8 mouse cellular contexts compared by ENCODE assay signal in genomic region chr1:36558031-36558993, GRCm38 (mm10). TPM values are rescaled to one million over a fixed set of nuclear protein-coding genes. Genes with fewer than 3 reads are reported as not detected.
DNase-seq lines count a peak whose midpoint lies in the region; ATAC-seq lines count a peak whose summit lies in the region.

Gene Sema4c, minus strand, starts transcription at chr1:36558349.

- peak; percentile 50 for ATAC-seq in embryonic facial prominence, embryonic 12.5 days (ENCODE audit: insufficient number of reproducible peaks, insufficient read depth, low FRiP score, low TSS enrichment)
- peak; percentile 62 for ATAC-seq in heart, embryonic 12.5 days (ENCODE audit: insufficient number of reproducible peaks, low FRiP score)
- ATAC-seq in liver, embryonic 13.5 days (ENCODE audit: low read depth) = peak; percentile 6; the same call in 1 of the 2 replicates
- ATAC-seq in neural tube, embryonic 12.5 days (ENCODE audit: low FRiP score, low read depth) = peak; percentile 63

- peak within 1 kb of the TSS; percentile 95 for H3K9ac ChIP-seq in embryonic facial prominence, embryonic 12.5 days
- H3K9ac ChIP-seq in heart, embryonic 12.5 days = peak within 1 kb of the TSS; percentile 94
- peak within 1 kb of the TSS; percentile 69 for H3K9ac ChIP-seq in liver, embryonic 13.5 days
- peak within 1 kb of the TSS; percentile 98 for H3K9ac ChIP-seq in neural tube, embryonic 12.5 days

- peak within 1 kb of the TSS; percentile 81 for H3K4me2 ChIP-seq in embryonic facial prominence, embryonic 12.5 days (replicated peaks)
- peak within 1 kb of the TSS; percentile 93 for H3K4me2 ChIP-seq in heart, embryonic 12.5 days
- H3K4me2 ChIP-seq in liver, embryonic 13.5 days = peak within 1 kb of the TSS; percentile 67
- H3K4me2 ChIP-seq in neural tube, embryonic 12.5 days (replicated peaks) = peak within 1 kb of the TSS; percentile 95

- no peaks in the 10 kb centered on the region for H3K9me3 ChIP-seq in embryonic facial prominence, embryonic 12.5 days
- H3K9me3 ChIP-seq in heart, embryonic 12.5 days (replicated peaks) = no peaks in the 10 kb centered on the region
- no peaks in the 10 kb centered on the region for H3K9me3 ChIP-seq in liver, embryonic 13.5 days (replicated peaks)
- no peaks in the 10 kb centered on the region for H3K9me3 ChIP-seq in neural tube, embryonic 12.5 days

- no peaks in the 10 kb centered on the region for H3K27me3 ChIP-seq in embryonic facial prominence, embryonic 12.5 days
- H3K27me3 ChIP-seq in heart, embryonic 12.5 days (replicated peaks) = no peaks in the 10 kb centered on the region
- peaks cover 93% of the 10 kb centered on the region for H3K27me3 ChIP-seq in liver, embryonic 13.5 days
- no peaks in the 10 kb centered on the region; the same call in 1 of the 2 replicates for H3K27me3 ChIP-seq in neural tube, embryonic 12.5 days (replicated peaks)

- peaks cover 43% of the 10 kb centered on the region for H3K4me1 ChIP-seq in embryonic facial prominence, embryonic 12.5 days
- peaks cover 68% of the 10 kb centered on the region for H3K4me1 ChIP-seq in heart, embryonic 12.5 days (replicated peaks)
- H3K4me1 ChIP-seq in liver, embryonic 13.5 days (replicated peaks) = peaks cover 53% of the 10 kb centered on the region
- H3K4me1 ChIP-seq in neural tube, embryonic 12.5 days = peaks cover 39% of the 10 kb centered on the region

- under 1% methylated on average over 69 of the region's 69 CpGs for WGBS in embryonic facial prominence, embryonic 12.5 days
- under 1% methylated on average over 69 of the region's 69 CpGs for WGBS in heart, embryonic 12.5 days
- WGBS in liver, embryonic 13.5 days (ENCODE audit: insufficient replicate concordance) = 2% methylated on average over 63 of the region's 69 CpGs
- WGBS in neural tube, embryonic 12.5 days = under 1% methylated on average over 67 of the region's 69 CpGs

- H3K36me3 ChIP-seq in embryonic facial prominence, embryonic 12.5 days = peaks cover 20% of the 10 kb centered on the region
- H3K36me3 ChIP-seq in heart, embryonic 12.5 days = peaks cover 20% of the 10 kb centered on the region
- H3K36me3 ChIP-seq in liver, embryonic 13.5 days = peaks cover 7% of the 10 kb centered on the region; the same call in 1 of the 2 replicates
- peaks cover 20% of the 10 kb centered on the region for H3K36me3 ChIP-seq in neural tube, embryonic 12.5 days

- peak within 1 kb of the TSS; percentile 99 for H3K27ac ChIP-seq in embryonic facial prominence, embryonic 12.5 days
- peak within 1 kb of the TSS; percentile 97 for H3K27ac ChIP-seq in heart, embryonic 12.5 days (ENCODE audit: poor library complexity, severe bottlenecking)
- H3K27ac ChIP-seq in liver, embryonic 13.5 days = peak within 1 kb of the TSS; percentile 82
- peak within 1 kb of the TSS; percentile 98 for H3K27ac ChIP-seq in neural tube, embryonic 12.5 days

- DNase-seq in B cell, adult 2 months = peak; percentile 58 to 65
- peak; percentile 88 for DNase-seq in adrenal gland, adult 2 months
- DNase-seq in kidney, postnatal 10 days = peak; percentile 92
- no peak for DNase-seq in liver, embryonic 13.5 days
- DNase-seq in thymus, postnatal 0 days (ENCODE audit: low spot score) = peak; percentile 72

- H3K4me3 ChIP-seq in embryonic facial prominence, embryonic 12.5 days = peak within 1 kb of the TSS; percentile 84
- peak within 1 kb of the TSS; percentile 73 for H3K4me3 ChIP-seq in heart, embryonic 12.5 days
- H3K4me3 ChIP-seq in liver, embryonic 13.5 days (replicated peaks) = peak within 1 kb of the TSS; percentile 64
- peak within 1 kb of the TSS; percentile 91 for H3K4me3 ChIP-seq in neural tube, embryonic 12.5 days

RNA-seq across cellular contexts. Expression of gene Sema4c, which starts in this region (rescaled TPM):
- 10 to 100 TPM; 13.0 to 25.3 TPM for total RNA-seq in adrenal gland, adult 2 months (2021)
- 22.5 and 24.0 TPM in 2 replicates for polyA plus RNA-seq in adrenal gland, adult 2 months (2012; rRNA removed)
- polyA plus RNA-seq in embryonic facial prominence, embryonic 12.5 days (2016; fragmentation: Nextera tagmentation; extraction: Ambion mirVana) = 29.3 and 29.4 TPM in 2 replicates
- polyA plus RNA-seq in heart, embryonic 12.5 days (2016; fragmentation: Nextera tagmentation; extraction: Ambion mirVana) = 11.9 and 13.3 TPM in 2 replicates
- polyA plus RNA-seq in liver, embryonic 13.5 days (2015; fragmentation: Nextera tagmentation; extraction: Ambion mirVana) = 1.8 and 1.9 TPM in 2 replicates
- polyA plus RNA-seq in neural tube, embryonic 12.5 days (2016; fragmentation: Nextera tagmentation; extraction: Ambion mirVana) = 35.4 and 38.2 TPM in 2 replicates
- 5.5 and 6.0 TPM in 2 replicates for polyA plus RNA-seq in thymus, postnatal 0 days (2015; fragmentation: Nextera tagmentation; extraction: Ambion mirVana)

Comparison
In these comparisons a context has a peak if more than half of its experiments do, and no peak if none do; other contexts are left out.
1. ATAC-seq: peak in every context shown above with its lines; median percentile 63 in neural tube, embryonic 12.5 days; 62 in heart, embryonic 12.5 days; 50 in embryonic facial prominence, embryonic 12.5 days; 6 in liver, embryonic 13.5 days.